Mouse (Mus musculus): ENCODE data around the gene Fam234a. TPM values are rescaled to one million over a fixed set of nuclear protein-coding genes. Genes with fewer than 3 reads are reported as not detected.
"Not testable (repeated sequence)": the region's sequence is repeated elsewhere in the genome, so short reads cannot be mapped to it uniquely, and the experiment has no call there.

The Fam234a gene
- polyA plus RNA-seq (2015; fragmentation: Nextera tagmentation; extraction: Ambion mirVana): 16.4 and 18.3 TPM in 2 replicates

DNA sequence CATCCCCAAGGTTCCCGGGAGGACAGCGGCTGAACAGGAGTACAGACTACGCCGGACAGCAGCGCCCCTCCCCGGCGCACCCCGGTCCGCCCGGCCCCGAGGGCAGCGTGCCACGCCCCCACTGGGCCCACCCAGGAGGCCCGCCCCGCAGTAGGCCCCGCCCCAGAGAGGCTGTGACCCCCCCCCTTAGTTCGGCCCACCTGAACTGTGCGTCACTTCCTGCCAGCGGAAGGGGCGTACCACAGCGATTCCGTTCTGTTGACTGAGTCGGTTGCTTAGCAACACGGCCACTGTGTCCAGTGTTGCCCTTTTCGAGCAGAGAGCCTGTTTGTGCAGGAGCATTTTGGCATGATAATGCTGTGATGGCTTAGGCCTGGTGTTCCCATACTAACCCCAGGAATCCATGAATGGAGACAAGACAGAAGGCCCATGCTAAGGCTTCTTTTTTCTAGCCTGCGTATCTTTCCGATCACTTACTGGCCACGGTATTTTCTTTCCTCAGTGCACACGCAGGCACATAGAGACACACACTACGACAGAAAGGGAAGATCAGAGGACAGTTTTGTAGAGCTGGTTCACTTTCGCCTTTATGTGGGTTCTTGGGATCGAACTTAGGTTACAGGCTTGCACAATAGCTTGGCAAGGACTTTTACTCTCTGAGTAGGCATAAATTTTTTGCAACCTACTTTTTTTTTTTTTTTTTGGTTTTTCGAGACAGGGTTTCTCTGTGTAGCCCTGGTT lies at the start of gene Fam234a:
Gene Fam234a (minus strand): TSS at position 142 of the 741 bp plus-strand sequence.
- Histone ChIP-seq H3K9me3 (replicated peaks) (no peaks in the 10 kb centered on the region), H3K4me3 (replicated peaks) (peak within 1 kb of the TSS; percentile 71), H3K4me2 (peak within 1 kb of the TSS; percentile 98), H3K27ac (replicated peaks) (peak within 1 kb of the TSS; percentile 78), H3K4me1 (replicated peaks) (peaks cover 49% of the 10 kb centered on the region), H3K27me3 (no peaks in the 10 kb centered on the region), H3K36me3 (replicated peaks) (no peaks in the 10 kb centered on the region), H3K9ac (peak within 1 kb of the TSS; percentile 63)
- peak; percentile 94 for ATAC-seq (ENCODE audit: insufficient read depth)
- 5% methylated on average over 33 of the region's 33 CpGs for WGBS (ENCODE audit: insufficient replicate concordance)

DNA sequence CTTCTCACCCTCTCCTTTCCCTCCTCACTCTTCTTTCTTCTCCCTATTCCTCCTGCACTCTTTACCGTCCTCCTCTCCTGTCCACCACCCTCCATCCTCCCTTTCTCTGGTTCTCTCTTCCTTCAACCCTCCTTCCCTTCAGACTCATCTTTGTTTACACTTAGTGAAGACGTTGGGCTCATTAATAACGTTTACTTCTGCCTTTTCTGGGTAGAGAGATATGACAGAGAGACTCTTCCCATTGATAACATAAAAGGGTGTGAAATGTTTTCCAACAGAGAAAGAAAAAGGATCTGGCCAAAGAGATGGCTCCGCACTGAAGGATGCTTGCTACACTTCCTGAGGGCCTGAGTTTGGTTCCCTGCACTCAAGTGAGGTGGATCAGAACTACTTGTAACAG lies 45.4 kb upstream of the Fam234a start:
- peaks cover 50% of the 10 kb centered on the region for H3K36me3 ChIP-seq (replicated peaks)

GRCm38 (mm10) chr17:26286199-26286955 lies 42.3 kb upstream of the Fam234a start:
- Histone ChIP-seq H3K9me3 (replicated peaks) (peaks cover 1% of the 10 kb centered on the region; the same call in 1 of the 2 replicates), H3K9ac (no peak overlapping the region), H3K4me3 (replicated peaks) (no peak overlapping the region), H3K4me2 (no peak overlapping the region), H3K4me1 (replicated peaks) (no peaks in the 10 kb centered on the region), H3K36me3 (replicated peaks) (peaks cover 81% of the 10 kb centered on the region), H3K27me3 (no peaks in the 10 kb centered on the region), H3K27ac (replicated peaks) (no peak overlapping the region)
- no peak for ATAC-seq (ENCODE audit: insufficient read depth)
- 73% methylated on average over 8 of the region's 8 CpGs for WGBS (ENCODE audit: insufficient replicate concordance)

More for the DNA sequence above, 45.4 kb upstream of the Fam234a start:
- H3K4me1 ChIP-seq (replicated peaks): no peaks in the 10 kb centered on the region
- no peak overlapping the region for H3K4me2 ChIP-seq
- H3K27ac ChIP-seq (replicated peaks): no peak overlapping the region
- H3K27me3 ChIP-seq: no peaks in the 10 kb centered on the region
- ATAC-seq (ENCODE audit: insufficient read depth): no peak
- H3K9me3 ChIP-seq (replicated peaks): peaks cover 8% of the 10 kb centered on the region; the same call in 1 of the 2 replicates
- H3K4me3 ChIP-seq (replicated peaks): no peak overlapping the region
- 63% methylated on average over 4 of the region's 4 CpGs for WGBS (ENCODE audit: insufficient replicate concordance)
- H3K9ac ChIP-seq: no peak overlapping the region

DNA sequence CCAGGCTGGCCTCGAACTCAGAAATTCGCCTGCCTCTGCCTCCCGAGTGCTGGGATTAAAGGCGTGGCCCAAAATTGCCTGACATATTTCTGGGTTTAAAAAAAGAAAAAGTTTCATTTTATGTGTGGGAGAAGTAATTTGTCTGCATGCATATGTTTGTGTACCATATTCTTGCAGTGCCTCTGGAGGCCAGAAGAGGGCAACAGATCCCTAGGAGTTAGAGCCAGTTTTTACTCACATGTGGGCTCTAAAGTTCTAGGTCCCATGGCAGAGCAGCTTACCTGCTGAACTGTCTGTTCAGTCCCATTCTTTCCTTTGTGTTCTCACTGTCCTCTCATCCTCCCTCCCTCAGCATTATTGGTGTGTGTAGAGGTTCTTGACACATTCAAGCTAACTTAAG lies 32.7 kb upstream of the Fam234a start:
- WGBS (ENCODE audit: insufficient replicate concordance): 79% methylated on average over 4 of the region's 4 CpGs
- H3K4me2 ChIP-seq: no peak overlapping the region
- ATAC-seq (ENCODE audit: insufficient read depth): no peak
- H3K27ac ChIP-seq (replicated peaks): no peak overlapping the region
- no peak overlapping the region for H3K4me3 ChIP-seq (replicated peaks)
- no peak overlapping the region for H3K9ac ChIP-seq
- H3K9me3 ChIP-seq (replicated peaks): no peaks in the 10 kb centered on the region
- no peaks in the 10 kb centered on the region for H3K27me3 ChIP-seq
- H3K4me1 ChIP-seq (replicated peaks): no peaks in the 10 kb centered on the region
- H3K36me3 ChIP-seq (replicated peaks): peaks cover 94% of the 10 kb centered on the region

GRCm38 (mm10) chr17:26275933-26276332 lies 31.9 kb upstream of the Fam234a start:
- H3K4me1 ChIP-seq (replicated peaks): no peaks in the 10 kb centered on the region
- H3K27me3 ChIP-seq: no peaks in the 10 kb centered on the region
- peaks cover 94% of the 10 kb centered on the region for H3K36me3 ChIP-seq (replicated peaks)
- H3K9ac ChIP-seq: no peak overlapping the region
- H3K4me2 ChIP-seq: no peak overlapping the region
- H3K9me3 ChIP-seq (replicated peaks): no peaks in the 10 kb centered on the region
- no peak overlapping the region for H3K4me3 ChIP-seq (replicated peaks)
- no peak overlapping the region for H3K27ac ChIP-seq (replicated peaks)
- ATAC-seq (ENCODE audit: insufficient read depth): no peak
- 82% methylated on average over 13 of the region's 13 CpGs for WGBS (ENCODE audit: insufficient replicate concordance)

DNA sequence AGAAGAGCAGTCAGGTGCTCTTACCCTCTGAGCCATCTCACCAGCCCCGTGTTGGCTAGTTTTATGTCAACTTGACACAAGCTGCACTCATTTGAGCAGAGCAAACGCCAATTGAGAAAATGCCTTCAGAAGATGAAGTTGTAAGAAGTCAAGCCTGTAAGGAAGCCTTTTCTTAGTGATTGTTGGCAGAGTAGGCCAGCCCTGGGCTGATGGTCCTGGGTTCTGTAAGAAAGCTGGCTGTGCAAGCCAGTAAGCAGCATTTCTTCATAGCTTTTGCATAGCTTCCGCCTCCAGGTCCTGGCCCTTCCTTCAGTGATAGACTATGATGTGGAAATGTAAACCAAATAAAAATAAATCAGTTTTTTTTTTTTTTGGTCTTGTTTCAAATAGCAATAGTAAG lies 28.5 kb upstream of the Fam234a start:
- H3K4me2 ChIP-seq: no peak overlapping the region
- WGBS (ENCODE audit: insufficient replicate concordance): 74% methylated on average over 3 of the region's 3 CpGs
- H3K27ac ChIP-seq (replicated peaks): no peak overlapping the region
- no peak overlapping the region for H3K9ac ChIP-seq
- no peaks in the 10 kb centered on the region for H3K4me1 ChIP-seq (replicated peaks)
- H3K27me3 ChIP-seq: no peaks in the 10 kb centered on the region
- no peaks in the 10 kb centered on the region for H3K9me3 ChIP-seq (replicated peaks)
- ATAC-seq (ENCODE audit: insufficient read depth): no peak
- H3K4me3 ChIP-seq (replicated peaks): no peak overlapping the region
- peaks cover 90% of the 10 kb centered on the region for H3K36me3 ChIP-seq (replicated peaks)

GRCm38 (mm10) chr17:26269577-26269976 lies 25.5 kb upstream of the Fam234a start:
- not testable (repeated sequence) for H3K9ac ChIP-seq; H3K9me3 ChIP-seq (replicated peaks); H3K27me3 ChIP-seq; ATAC-seq (ENCODE audit: insufficient read depth); H3K4me3 ChIP-seq (replicated peaks); H3K4me1 ChIP-seq (replicated peaks); H3K27ac ChIP-seq (replicated peaks); H3K4me2 ChIP-seq
- peaks cover 90% of the 10 kb centered on the region for H3K36me3 ChIP-seq (replicated peaks)
- WGBS (ENCODE audit: insufficient replicate concordance): 91% methylated on average over 10 of the region's 10 CpGs

GRCm38 (mm10) chr17:26268851-26269250 lies 24.8 kb upstream of the Fam234a start:
- Histone ChIP-seq H3K27me3 (no peaks in the 10 kb centered on the region), H3K36me3 (replicated peaks) (peaks cover 92% of the 10 kb centered on the region), H3K4me1 (replicated peaks) (peaks cover 7% of the 10 kb centered on the region; the same call in 1 of the 2 replicates), H3K9ac (no peak overlapping the region), H3K27ac (replicated peaks) (no peak overlapping the region), H3K4me3 (replicated peaks) (no peak overlapping the region), H3K4me2 (no peak overlapping the region), H3K9me3 (replicated peaks) (no peaks in the 10 kb centered on the region)
- no peak for ATAC-seq (ENCODE audit: insufficient read depth)
- 40% methylated on average over 1 of the region's 1 CpGs for whole genome bisulfite sequencing (ENCODE audit: insufficient replicate concordance)

- peaks cover 85% of the 10 kb centered on the region for H3K36me3 ChIP-seq (replicated peaks)
- no peak overlapping the region for H3K27ac ChIP-seq (replicated peaks)
- H3K4me1 ChIP-seq (replicated peaks): peaks cover 14% of the 10 kb centered on the region; the same call in 1 of the 2 replicates
- no peaks in the 10 kb centered on the region for H3K27me3 ChIP-seq
- no peak overlapping the region for H3K4me3 ChIP-seq (replicated peaks)
- no peaks in the 10 kb centered on the region for H3K9me3 ChIP-seq (replicated peaks)
- WGBS (ENCODE audit: insufficient replicate concordance): 91% methylated on average over 3 of the region's 3 CpGs
- ATAC-seq (ENCODE audit: insufficient read depth): no peak
- no peak overlapping the region for H3K9ac ChIP-seq
- no peak overlapping the region for H3K4me2 ChIP-seq
These were observed 18.3 kb upstream of the Fam234a start for GRCm38 (mm10) chr17:26262384-26262783.

GRCm38 (mm10) chr17:26261826-26262225 lies 17.8 kb upstream of the Fam234a start:
- 70% methylated on average over 4 of the region's 4 CpGs for WGBS (ENCODE audit: insufficient replicate concordance)
- Histone ChIP-seq H3K9ac (no peak overlapping the region), H3K4me1 (replicated peaks) (peaks cover 14% of the 10 kb centered on the region; the same call in 1 of the 2 replicates), H3K9me3 (replicated peaks) (no peaks in the 10 kb centered on the region), H3K27me3 (no peaks in the 10 kb centered on the region), H3K4me2 (no peak overlapping the region), H3K4me3 (replicated peaks) (no peak overlapping the region), H3K36me3 (replicated peaks) (peaks cover 85% of the 10 kb centered on the region), H3K27ac (replicated peaks) (no peak overlapping the region)
- ATAC-seq (ENCODE audit: insufficient read depth): no peak; the same call in 1 of the 2 replicates

DNA sequence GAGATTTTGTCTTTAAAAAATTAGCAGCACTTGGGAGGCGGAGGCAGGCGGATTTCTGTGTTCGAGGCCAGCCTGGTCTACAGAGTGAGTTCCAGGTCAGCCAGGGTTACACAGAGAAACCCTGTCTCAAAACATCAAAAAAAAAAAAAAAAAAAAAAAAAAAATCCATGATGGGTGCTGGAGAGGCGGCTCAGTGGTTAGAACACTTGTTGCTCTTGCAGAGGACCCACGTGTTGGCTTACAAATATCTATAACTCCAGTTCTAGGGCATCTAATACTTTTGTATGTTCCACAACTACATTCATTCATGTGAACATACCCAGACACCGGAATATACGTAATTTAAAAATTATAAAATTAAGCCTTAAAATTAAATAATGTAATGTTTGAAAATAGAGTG lies 11.3 kb upstream of the Fam234a start:
- Histone ChIP-seq H3K27me3 (no peaks in the 10 kb centered on the region), H3K9ac (no peak overlapping the region), H3K4me3 (replicated peaks) (no peak overlapping the region), H3K4me2 (no peak overlapping the region), H3K4me1 (replicated peaks) (peaks cover 24% of the 10 kb centered on the region), H3K27ac (replicated peaks) (no peak overlapping the region), H3K9me3 (replicated peaks) (no peaks in the 10 kb centered on the region), H3K36me3 (replicated peaks) (peaks cover 41% of the 10 kb centered on the region)
- WGBS (ENCODE audit: insufficient replicate concordance): 89% methylated on average over 7 of the region's 7 CpGs
- no peak for ATAC-seq (ENCODE audit: insufficient read depth)
